Mouse (Mus musculus) lung, postnatal 36 days (tissue): ENCODE measurements around the gene Mapkapk2.

Experiments
- DNase-seq: peaks from one replicate; pipeline ENCODE4 v3.0.0; 2022; ENCODE audit warnings: mixed read lengths

Mapkapk2 gene

GRCm38 (mm10) chr1:131015879-131016278, 81.7 kb downstream of the Mapkapk2 start:
- no peak for DNase-seq

- DNase-seq: no peak
These were observed 82.3 kb downstream of the Mapkapk2 start for GRCm38 (mm10) chr1:131015281-131015680.

- DNase-seq: no peak
These were observed 83.7 kb downstream of the Mapkapk2 start for GRCm38 (mm10) chr1:131013926-131014325.

- no peak for DNase-seq
These were observed 85.1 kb downstream of the Mapkapk2 start for GRCm38 (mm10) chr1:131012494-131012893.

GRCm38 (mm10) chr1:131010201-131011153, 87.1 kb downstream of the Mapkapk2 start:
- no peak for DNase-seq

GRCm38 (mm10) chr1:131006069-131006468, 91.6 kb downstream of the Mapkapk2 start:
- DNase-seq: no peak
